Mouse (Mus musculus): Measurements from ENCODE around the gene Pip4k2a. TPM values are rescaled to one million over a fixed set of nuclear protein-coding genes. Genes with fewer than 3 reads are reported as not detected.
"Not testable (repeated sequence)": the region's sequence is repeated elsewhere in the genome, so short reads cannot be mapped to it uniquely, and the experiment has no call there.

Gene Pip4k2a
- 15.4 and 16.2 TPM in 2 replicates for polyA plus RNA-seq (2014; fragmentation: Nextera tagmentation; extraction: Ambion mirVana)

DNA sequence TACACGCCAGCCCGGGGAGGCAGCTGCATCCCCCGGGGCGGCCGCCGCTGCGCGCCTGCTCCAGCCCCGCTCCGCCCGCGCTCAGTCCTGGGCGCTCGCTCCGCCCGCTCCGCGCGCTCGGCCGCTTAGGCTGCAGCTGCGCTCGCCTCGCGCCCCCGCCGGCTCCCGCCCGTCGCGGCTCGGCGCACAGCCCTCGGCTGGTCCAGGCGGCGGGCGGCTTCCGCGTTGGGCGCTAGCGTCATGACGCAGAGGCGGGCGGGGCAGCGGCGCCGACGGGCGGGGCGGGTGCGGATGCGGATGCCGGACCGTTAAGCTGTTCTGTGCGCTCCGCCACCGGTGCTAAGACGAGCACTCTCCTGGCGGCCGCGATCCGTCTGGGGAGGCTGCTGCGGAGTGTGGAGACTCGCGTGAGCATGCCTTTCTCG is at the start of gene Pip4k2a, which contains the start of gene 4930426L09Rik:
Gene Pip4k2a, minus strand, starts transcription at position 73 of the 425 bp plus-strand sequence.
Gene 4930426L09Rik, plus strand, starts transcription at position 290 of the 425 bp plus-strand sequence.
- Histone ChIP-seq H3K9me3 (ENCODE audit: control insufficient read depth, low read length) (no peaks in the 10 kb centered on the region), H3K27me3 (replicated peaks; ENCODE audit: control insufficient read depth, insufficient read depth, low read length) (no peaks in the 10 kb centered on the region), H3K4me2 (ENCODE audit: low read depth, low read length) (peak within 1 kb of the TSS; percentile 98), H3K27ac (replicated peaks; ENCODE audit: low read depth, low read length) (peak within 1 kb of the TSS; percentile 77), H3K4me3 (ENCODE audit: low read depth, low read length) (peak within 1 kb of the TSS; percentile 65), H3K36me3 (ENCODE audit: control insufficient read depth, insufficient read depth, low read length) (no peaks in the 10 kb centered on the region), H3K4me1 (ENCODE audit: control insufficient read depth, insufficient read depth, low read length) (peaks cover 11% of the 10 kb centered on the region; the same call in 1 of the 2 replicates), H3K9ac (ENCODE audit: low read depth, low read length) (peak within 1 kb of the TSS; percentile 75)
- DNase-seq (ENCODE audit: low spot score), result peak; percentile 95
- peak; percentile 98 for ATAC-seq (ENCODE audit: low read depth)
- WGBS, result 0% methylated on average over 6 of the region's 66 CpGs

GRCm38 (mm10) chr2:19037907-19038570 is 40.1 kb upstream of the Pip4k2a start:
- Histone ChIP-seq H3K36me3 (ENCODE audit: control insufficient read depth, insufficient read depth, low read length) (no peaks in the 10 kb centered on the region), H3K27me3 (replicated peaks; ENCODE audit: control insufficient read depth, insufficient read depth, low read length) (no peaks in the 10 kb centered on the region), H3K9me3 (ENCODE audit: control insufficient read depth, low read length) (no peaks in the 10 kb centered on the region), H3K4me1 (ENCODE audit: control insufficient read depth, insufficient read depth, low read length) (no peaks in the 10 kb centered on the region), H3K4me2 (ENCODE audit: low read depth, low read length) (no peak overlapping the region), H3K4me3 (ENCODE audit: low read depth, low read length) (no peak overlapping the region), H3K27ac (replicated peaks; ENCODE audit: low read depth, low read length) (no peak overlapping the region), H3K9ac (ENCODE audit: low read depth, low read length) (no peak overlapping the region)
- no peak for ATAC-seq (ENCODE audit: low read depth)
- 72% methylated on average over 4 of the region's 4 CpGs for WGBS
- DNase-seq (ENCODE audit: low spot score), result no peak

- 53% methylated on average over 4 of the region's 4 CpGs for WGBS
- ATAC-seq (ENCODE audit: low read depth), result no peak
- H3K9me3 ChIP-seq (ENCODE audit: control insufficient read depth, low read length), result no peaks in the 10 kb centered on the region
Measured at GRCm38 (mm10) chr2:19037430-19037829, 39.5 kb upstream of the Pip4k2a start.

DNA sequence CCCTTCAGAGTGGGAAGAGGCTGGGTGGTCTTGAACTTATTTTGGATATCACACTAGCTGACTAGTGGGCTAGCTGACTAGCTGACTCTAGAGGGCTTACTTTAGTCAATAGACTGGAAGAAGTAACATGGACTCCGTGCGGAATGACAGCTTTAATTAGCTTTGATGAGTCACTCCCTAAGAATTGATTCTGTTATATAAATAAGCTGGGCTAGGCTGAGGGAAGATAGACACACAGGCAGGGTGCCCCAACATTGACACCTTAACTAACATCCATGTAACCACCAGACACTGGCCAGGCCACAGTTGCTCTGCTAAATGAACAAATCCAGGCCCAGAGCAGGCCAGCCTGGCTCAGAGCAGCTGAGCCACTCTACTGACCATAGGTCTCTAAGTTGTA is 26.9 kb upstream of the Pip4k2a start:
- Histone ChIP-seq H3K9me3 (ENCODE audit: control insufficient read depth, low read length) (no peaks in the 10 kb centered on the region), H3K27me3 (replicated peaks; ENCODE audit: control insufficient read depth, insufficient read depth, low read length) (no peaks in the 10 kb centered on the region), H3K4me3 (ENCODE audit: low read depth, low read length) (no peak overlapping the region), H3K27ac (replicated peaks; ENCODE audit: low read depth, low read length) (no peak overlapping the region), H3K4me2 (ENCODE audit: low read depth, low read length) (no peak overlapping the region), H3K4me1 (ENCODE audit: control insufficient read depth, insufficient read depth, low read length) (no peaks in the 10 kb centered on the region), H3K36me3 (ENCODE audit: control insufficient read depth, insufficient read depth, low read length) (no peaks in the 10 kb centered on the region), H3K9ac (ENCODE audit: low read depth, low read length) (no peak overlapping the region)
- DNase-seq (ENCODE audit: low spot score) (no peak), ATAC-seq (ENCODE audit: low read depth) (no peak)
- WGBS, result 74% methylated on average over 2 of the region's 2 CpGs

More at GRCm38 (mm10) chr2:19037430-19037829, 39.5 kb upstream of the Pip4k2a start:
- Histone ChIP-seq H3K27ac (replicated peaks; ENCODE audit: low read depth, low read length) (no peak overlapping the region), H3K27me3 (replicated peaks; ENCODE audit: control insufficient read depth, insufficient read depth, low read length) (no peaks in the 10 kb centered on the region), H3K4me2 (ENCODE audit: low read depth, low read length) (no peak overlapping the region), H3K4me3 (ENCODE audit: low read depth, low read length) (no peak overlapping the region), H3K36me3 (ENCODE audit: control insufficient read depth, insufficient read depth, low read length) (no peaks in the 10 kb centered on the region), H3K4me1 (ENCODE audit: control insufficient read depth, insufficient read depth, low read length) (no peaks in the 10 kb centered on the region), H3K9ac (ENCODE audit: low read depth, low read length) (no peak overlapping the region)
- DNase-seq (ENCODE audit: low spot score), result no peak

- ATAC-seq (ENCODE audit: low read depth), result no peak
- Histone ChIP-seq H3K9ac (ENCODE audit: low read depth, low read length) (no peak overlapping the region), H3K27ac (replicated peaks; ENCODE audit: low read depth, low read length) (no peak overlapping the region), H3K4me2 (ENCODE audit: low read depth, low read length) (no peak overlapping the region), H3K36me3 (ENCODE audit: control insufficient read depth, insufficient read depth, low read length) (no peaks in the 10 kb centered on the region), H3K27me3 (replicated peaks; ENCODE audit: control insufficient read depth, insufficient read depth, low read length) (no peaks in the 10 kb centered on the region), H3K9me3 (ENCODE audit: control insufficient read depth, low read length) (no peaks in the 10 kb centered on the region), H3K4me1 (ENCODE audit: control insufficient read depth, insufficient read depth, low read length) (no peaks in the 10 kb centered on the region), H3K4me3 (ENCODE audit: low read depth, low read length) (no peak overlapping the region)
- DNase-seq (ENCODE audit: low spot score), result no peak
- WGBS, result 66% methylated on average over 2 of the region's 2 CpGs
Measured at GRCm38 (mm10) chr2:19018034-19018433, 20.1 kb upstream of the Pip4k2a start.

GRCm38 (mm10) chr2:19016839-19017238 is 18.9 kb upstream of the Pip4k2a start:
- Histone ChIP-seq H3K4me3 (ENCODE audit: low read depth, low read length) (no peak overlapping the region), H3K27me3 (replicated peaks; ENCODE audit: control insufficient read depth, insufficient read depth, low read length) (no peaks in the 10 kb centered on the region), H3K9me3 (ENCODE audit: control insufficient read depth, low read length) (no peaks in the 10 kb centered on the region), H3K27ac (replicated peaks; ENCODE audit: low read depth, low read length) (no peak overlapping the region), H3K36me3 (ENCODE audit: control insufficient read depth, insufficient read depth, low read length) (no peaks in the 10 kb centered on the region), H3K9ac (ENCODE audit: low read depth, low read length) (no peak overlapping the region), H3K4me1 (ENCODE audit: control insufficient read depth, insufficient read depth, low read length) (no peaks in the 10 kb centered on the region), H3K4me2 (ENCODE audit: low read depth, low read length) (no peak overlapping the region)
- WGBS, result 74% methylated on average over 1 of the region's 1 CpGs
- DNase-seq (ENCODE audit: low spot score) (no peak), ATAC-seq (ENCODE audit: low read depth) (no peak)

DNA sequence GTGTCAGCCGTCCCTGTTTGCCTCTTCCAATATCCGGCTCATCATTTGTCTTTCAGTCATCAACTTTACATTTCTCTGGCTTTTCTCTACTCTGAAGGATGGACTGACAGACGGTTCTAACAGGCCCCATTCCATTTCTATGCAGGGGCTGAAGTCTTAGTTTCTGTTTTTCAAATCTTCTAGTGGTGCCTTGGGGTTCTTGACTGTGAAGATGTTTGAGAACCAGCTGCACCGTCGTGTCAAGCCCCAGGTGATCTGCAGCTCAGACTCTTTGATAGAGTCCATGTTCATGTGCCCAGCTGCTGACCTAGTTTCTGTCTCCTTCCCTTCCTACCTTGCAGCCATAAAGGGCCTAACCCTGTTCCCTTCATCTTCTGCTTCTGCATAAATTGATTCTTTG is 18.4 kb upstream of the Pip4k2a start:
- H3K4me1 ChIP-seq (ENCODE audit: control insufficient read depth, insufficient read depth, low read length), result no peaks in the 10 kb centered on the region
- H3K27ac ChIP-seq (replicated peaks; ENCODE audit: low read depth, low read length), result no peak overlapping the region
- no peaks in the 10 kb centered on the region for H3K27me3 ChIP-seq (replicated peaks; ENCODE audit: control insufficient read depth, insufficient read depth, low read length)
- DNase-seq (ENCODE audit: low spot score) (no peak), ATAC-seq (ENCODE audit: low read depth) (no peak)
- H3K4me3 ChIP-seq (ENCODE audit: low read depth, low read length), result no peak overlapping the region
- WGBS, result 83% methylated on average over 5 of the region's 5 CpGs
- H3K4me2 ChIP-seq (ENCODE audit: low read depth, low read length), result no peak overlapping the region
- H3K9ac ChIP-seq (ENCODE audit: low read depth, low read length), result no peak overlapping the region
- no peaks in the 10 kb centered on the region for H3K9me3 ChIP-seq (ENCODE audit: control insufficient read depth, low read length)
- H3K36me3 ChIP-seq (ENCODE audit: control insufficient read depth, insufficient read depth, low read length), result no peaks in the 10 kb centered on the region

DNA sequence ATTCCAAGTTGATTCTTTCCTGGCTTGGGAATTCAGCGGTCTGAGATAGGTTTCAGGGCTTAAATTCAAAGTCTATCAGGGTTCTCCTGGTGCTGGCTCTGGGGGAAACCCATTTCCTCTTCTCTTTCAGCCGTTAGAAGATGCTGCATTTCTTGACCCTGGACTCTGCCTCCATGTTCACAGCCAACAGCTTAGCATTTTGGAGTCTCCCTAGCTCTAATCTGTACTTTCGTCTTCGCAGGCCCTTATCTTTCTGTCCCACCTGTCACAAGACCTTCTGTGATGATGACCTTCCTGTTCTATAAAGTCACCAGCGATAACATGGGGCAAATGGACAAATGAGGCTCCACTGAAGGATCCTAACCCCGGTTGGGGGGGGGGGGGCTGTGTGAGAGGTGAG is 13.5 kb upstream of the Pip4k2a start:
- no peaks in the 10 kb centered on the region for H3K36me3 ChIP-seq (ENCODE audit: control insufficient read depth, insufficient read depth, low read length)
- no peak overlapping the region for H3K9ac ChIP-seq (ENCODE audit: low read depth, low read length)
- H3K4me1 ChIP-seq (ENCODE audit: control insufficient read depth, insufficient read depth, low read length), result no peaks in the 10 kb centered on the region
- H3K27ac ChIP-seq (replicated peaks; ENCODE audit: low read depth, low read length), result no peak overlapping the region
- no peak overlapping the region for H3K4me3 ChIP-seq (ENCODE audit: low read depth, low read length)
- no peaks in the 10 kb centered on the region for H3K27me3 ChIP-seq (replicated peaks; ENCODE audit: control insufficient read depth, insufficient read depth, low read length)
- no peak overlapping the region for H3K4me2 ChIP-seq (ENCODE audit: low read depth, low read length)
- H3K9me3 ChIP-seq (ENCODE audit: control insufficient read depth, low read length), result no peaks in the 10 kb centered on the region
- WGBS, result 88% methylated on average over 6 of the region's 6 CpGs
- DNase-seq (ENCODE audit: low spot score), result no peak
- no peak for ATAC-seq (ENCODE audit: low read depth)

- 72% methylated on average over 1 of the region's 1 CpGs for WGBS
- H3K36me3 ChIP-seq (ENCODE audit: control insufficient read depth, insufficient read depth, low read length); H3K4me1 ChIP-seq (ENCODE audit: control insufficient read depth, insufficient read depth, low read length); H3K27ac ChIP-seq (replicated peaks; ENCODE audit: low read depth, low read length); H3K9ac ChIP-seq (ENCODE audit: low read depth, low read length); H3K9me3 ChIP-seq (ENCODE audit: control insufficient read depth, low read length); H3K4me2 ChIP-seq (ENCODE audit: low read depth, low read length); DNase-seq (ENCODE audit: low spot score); H3K4me3 ChIP-seq (ENCODE audit: low read depth, low read length); H3K27me3 ChIP-seq (replicated peaks; ENCODE audit: control insufficient read depth, insufficient read depth, low read length); ATAC-seq (ENCODE audit: low read depth): not testable (repeated sequence)
Measured at GRCm38 (mm10) chr2:19010541-19010940, 12.6 kb upstream of the Pip4k2a start.
